Comparison of ENCODE assay signal across 20 mouse cellular contexts in the genomic region with DNA sequence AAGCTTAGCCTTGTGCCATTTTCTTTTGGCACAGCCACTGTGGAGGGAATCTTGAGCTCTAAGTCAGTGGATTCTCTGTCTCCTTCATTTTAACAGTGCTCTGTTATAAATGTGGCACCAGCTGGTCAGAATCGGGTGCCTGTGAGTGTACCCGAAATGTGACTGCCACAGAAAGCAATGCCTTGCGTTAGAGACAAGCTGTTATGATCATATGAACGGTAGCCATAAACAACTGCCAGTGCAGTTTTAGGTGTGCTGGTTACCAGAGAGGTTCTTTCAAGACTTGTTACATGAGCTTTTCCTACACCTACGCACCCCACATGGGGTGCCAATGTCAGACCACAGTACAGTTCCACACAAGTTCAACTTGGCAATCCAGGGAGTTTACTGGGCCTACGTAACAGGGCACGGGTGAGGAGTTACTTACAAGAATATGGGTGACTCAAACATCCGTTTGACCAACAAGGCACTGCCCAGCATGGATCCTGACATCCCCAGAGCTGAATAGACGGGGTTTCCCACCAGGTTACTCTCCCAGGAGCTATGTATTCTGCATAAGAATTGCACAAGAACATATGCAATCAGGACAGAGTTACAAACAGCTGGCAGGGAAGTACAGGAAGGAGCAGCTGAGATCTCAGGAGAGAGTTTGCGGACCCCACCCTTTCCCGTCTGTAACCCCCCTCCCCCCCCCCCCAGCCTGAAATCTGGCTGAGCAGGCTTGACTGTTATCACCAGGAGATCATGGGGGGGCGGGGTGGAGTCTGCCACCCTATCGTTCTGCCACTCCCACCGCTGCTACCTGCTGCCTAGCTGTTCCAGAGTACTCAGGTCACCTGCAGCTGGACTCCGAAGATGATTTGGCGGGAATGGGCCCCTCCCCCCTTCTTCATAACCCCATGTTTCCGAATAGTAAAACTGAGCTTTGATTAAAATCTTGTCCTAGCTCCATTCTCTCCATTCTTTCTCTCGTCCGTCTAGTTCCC. TPM values are rescaled to one million over a fixed set of nuclear protein-coding genes. Genes with fewer than 3 reads are reported as not detected.
DNase-seq lines count a peak whose midpoint lies in the region; ATAC-seq lines count a peak whose summit lies in the region.
"Had no signal": no experiment of that assay in that cellular context is flagged by ENCODE, and none has a peak within 500 bp of the region (broad histone marks: within the 10 kb centered on the region; RNA-seq: fewer than 3 reads in every experiment).

No protein-coding gene starts in this region.

- no peak for ATAC-seq in megakaryocyte, adult 5-6 weeks (ENCODE audit: poor library complexity, severe bottlenecking)
- ATAC-seq: forebrain, embryonic 14.5 days; midbrain, embryonic 13.5 days had no signal

- DNase-seq in layer of hippocampus, adult 9-11 months: peak; percentile 52
- DNase-seq in layer of hippocampus, postnatal 10 days (ENCODE audit: low spot score in 2 of 2): no peak
- peak; percentile 19 for DNase-seq in urinary bladder, adult 2 months (ENCODE audit: low spot score)
- no peak for DNase-seq in urinary bladder, adult 18-20 months (ENCODE audit: low spot score in 2 of 2)
- peak; percentile 89 for DNase-seq in gonadal fat pad, adult 2 months (ENCODE audit: low read depth)
- peak; percentile 41 for DNase-seq in telencephalon, adult 2 months (ENCODE audit: low read depth, low spot score)
- no peak for DNase-seq in left cerebral cortex, adult 18-20 months (ENCODE audit: low spot score in 2 of 2)
- DNase-seq: adrenal gland, adult 8-10 months; cerebellum, postnatal 10 days had no signal

RNA-seq across cellular contexts. Expression of a gene that starts 4.3 kb away (rescaled TPM):
- not detected for total RNA-seq in layer of hippocampus, postnatal 10 days (2021)
- not detected in 2 replicates for polyA plus RNA-seq in urinary bladder, adult 2 months (2012; rRNA removed)
- 1.6 and 1.8 TPM in 2 replicates for polyA plus RNA-seq in gonadal fat pad, adult 2 months (2012; rRNA removed)
- total RNA-seq in megakaryocyte, adult 5-6 weeks (2015): not detected in 2 replicates
- total RNA-seq in megakaryocyte, adult 5-6 weeks (2017): not detected in 2 replicates
- total RNA-seq in left cerebral cortex, adult 18-20 months (2021): not detected
- total RNA-seq: adrenal gland, adult 8-10 months; gastrocnemius, adult 18-20 months; layer of hippocampus, adult 8-10 months; left cerebral cortex, postnatal 36 days had no signal
- polyA plus RNA-seq: forebrain, embryonic 14.5 days; kidney, embryonic 16.5 days; liver, embryonic 14.5 days; midbrain, embryonic 13.5 days; neural tube, embryonic 12.5 days had no signal

RNA-seq across cellular contexts. Expression of a gene that starts 6.2 kb away (rescaled TPM):
- 1 to 10 TPM in 1 of 2 experiments, not detected in 1; 1.2 TPM for total RNA-seq in layer of hippocampus, postnatal 10 days (2021)
- polyA plus RNA-seq in urinary bladder, adult 2 months (2012; rRNA removed): 43.7 and 48.7 TPM in 2 replicates
- polyA plus RNA-seq in gonadal fat pad, adult 2 months (2012; rRNA removed): 2.0 and 2.1 TPM in 2 replicates
- not detected in 2 replicates for total RNA-seq in megakaryocyte, adult 5-6 weeks (2015)
- total RNA-seq in megakaryocyte, adult 5-6 weeks (2017): not detected in 2 replicates
- total RNA-seq in left cerebral cortex, adult 18-20 months (2021): 1 to 10 TPM; 3.3 to 5.0 TPM
- total RNA-seq: gastrocnemius, adult 18-20 months had no signal
- polyA plus RNA-seq: midbrain, embryonic 13.5 days; neural tube, embryonic 12.5 days had no signal

RNA-seq across cellular contexts. Expression of a gene that starts 6.6 kb away (rescaled TPM):
- not detected for total RNA-seq in layer of hippocampus, postnatal 10 days (2021)
- 0.06 TPM in 1 of 2 replicates, not detected in the other for polyA plus RNA-seq in urinary bladder, adult 2 months (2012; rRNA removed)
- polyA plus RNA-seq in gonadal fat pad, adult 2 months (2012; rRNA removed): 0.74 and 1.2 TPM in 2 replicates
- not detected in 2 replicates for total RNA-seq in megakaryocyte, adult 5-6 weeks (2015)
- total RNA-seq in megakaryocyte, adult 5-6 weeks (2017): not detected in 2 replicates
- not detected for total RNA-seq in left cerebral cortex, adult 18-20 months (2021)
- total RNA-seq: gastrocnemius, adult 18-20 months; heart, postnatal 25 days; layer of hippocampus, adult 8-10 months; left cerebral cortex, postnatal 36 days had no signal
- polyA plus RNA-seq: forebrain, embryonic 14.5 days; liver, embryonic 14.5 days; neural tube, embryonic 12.5 days had no signal

RNA-seq across cellular contexts. Expression of a gene that starts 15.1 kb away (rescaled TPM):
- total RNA-seq in layer of hippocampus, postnatal 10 days (2021): under 1 TPM; 0.40 to 0.73 TPM
- not detected in 2 replicates for polyA plus RNA-seq in urinary bladder, adult 2 months (2012; rRNA removed)
- polyA plus RNA-seq in gonadal fat pad, adult 2 months (2012; rRNA removed): not detected in 2 replicates
- not detected in 2 replicates for total RNA-seq in megakaryocyte, adult 5-6 weeks (2015)
- not detected in 2 replicates for total RNA-seq in megakaryocyte, adult 5-6 weeks (2017)
- total RNA-seq in left cerebral cortex, adult 18-20 months (2021): 1 to 10 TPM; 1.2 to 1.7 TPM
- total RNA-seq: gastrocnemius, adult 18-20 months; heart, postnatal 25 days had no signal
- polyA plus RNA-seq: embryonic facial prominence, embryonic 15.5 days; forebrain, embryonic 14.5 days; kidney, embryonic 16.5 days; liver, embryonic 14.5 days; midbrain, embryonic 13.5 days; neural tube, embryonic 12.5 days had no signal

RNA-seq across cellular contexts. Expression of a gene that starts 15.7 kb away (rescaled TPM):
- total RNA-seq in layer of hippocampus, postnatal 10 days (2021): 100 to 1,000 TPM in 1 of 2 experiments, 10 to 100 TPM in 1; 91.1 to 106 TPM
- 74.7 and 77.1 TPM in 2 replicates for polyA plus RNA-seq in urinary bladder, adult 2 months (2012; rRNA removed)
- 103 and 117 TPM in 2 replicates for polyA plus RNA-seq in gonadal fat pad, adult 2 months (2012; rRNA removed)
- 41.7 and 44.7 TPM in 2 replicates for total RNA-seq in megakaryocyte, adult 5-6 weeks (2015)
- 29.7 and 30.4 TPM in 2 replicates for total RNA-seq in megakaryocyte, adult 5-6 weeks (2017)
- 10 to 100 TPM; 70.2 to 75.0 TPM for total RNA-seq in left cerebral cortex, adult 18-20 months (2021)

Comparison
In these comparisons a context has a peak if more than half of its experiments do, and no peak if none do; other contexts are left out.
1. DNase-seq: peak in layer of hippocampus, adult 9-11 months (single experiment), urinary bladder, adult 2 months (single experiment), gonadal fat pad, adult 2 months (single experiment) and telencephalon, adult 2 months (single experiment); none in layer of hippocampus, postnatal 10 days (0 of 2), urinary bladder, adult 18-20 months (0 of 2) and left cerebral cortex, adult 18-20 months (0 of 2).